Mouse (Mus musculus) layer of hippocampus, adult 9-10 months (tissue): Measurements from ENCODE around the gene Car4.

ENCODE experiments used
- DNase-seq: peaks from one replicate; pipeline ENCODE4 v3.0.0; 2022; ENCODE audit warnings: low spot score

Car4 gene

GRCm38 (mm10) chr11:84959181-84959580 lies 1.6 kb downstream of the Car4 start:
- no peak for DNase-seq

- no peak for DNase-seq
Observed at GRCm38 (mm10) chr11:84959701-84960181, 2.2 kb downstream of the Car4 start.

- no peak for DNase-seq
Observed at GRCm38 (mm10) chr11:84960291-84960690, 2.7 kb downstream of the Car4 start.

- DNase-seq, result no peak
Observed at GRCm38 (mm10) chr11:84960780-84961179, 3.2 kb downstream of the Car4 start.

- no peak for DNase-seq
Observed at GRCm38 (mm10) chr11:84961571-84961970, 4.0 kb downstream of the Car4 start.

GRCm38 (mm10) chr11:84962536-84962935 lies 5.0 kb downstream of the Car4 start:
- DNase-seq, result no peak

- DNase-seq, result no peak
Observed at GRCm38 (mm10) chr11:84963556-84963955, 6.0 kb downstream of the Car4 start.

- DNase-seq, result no peak
Observed at GRCm38 (mm10) chr11:84966696-84967095, 9.1 kb downstream of the Car4 start.

GRCm38 (mm10) chr11:84967113-84967512 lies 9.5 kb downstream of the Car4 start:
- DNase-seq, result no peak

GRCm38 (mm10) chr11:84968309-84968708 lies 10.7 kb downstream of the Car4 start:
- DNase-seq, result no peak

GRCm38 (mm10) chr11:84968775-84969174 lies 11.2 kb downstream of the Car4 start:
- no peak for DNase-seq

GRCm38 (mm10) chr11:84972067-84972466 lies 14.5 kb downstream of the Car4 start:
- no peak for DNase-seq

- no peak for DNase-seq
Observed at GRCm38 (mm10) chr11:84973661-84974060, 16.1 kb downstream of the Car4 start.

- no peak for DNase-seq
Observed at GRCm38 (mm10) chr11:84974582-84974981, 17.0 kb downstream of the Car4 start.

- no peak for DNase-seq
Observed at GRCm38 (mm10) chr11:84976706-84977105, 19.1 kb downstream of the Car4 start.

- DNase-seq, result no peak
Observed at GRCm38 (mm10) chr11:84977385-84977952, 19.9 kb downstream of the Car4 start.

GRCm38 (mm10) chr11:84978113-84978512 lies 20.5 kb downstream of the Car4 start:
- peak; percentile 25 for DNase-seq

- DNase-seq, result no peak
Observed at GRCm38 (mm10) chr11:84979351-84979750, 21.8 kb downstream of the Car4 start.

GRCm38 (mm10) chr11:84980697-84981096 lies 23.1 kb downstream of the Car4 start:
- no peak for DNase-seq

GRCm38 (mm10) chr11:84985421-84985820 lies 27.8 kb downstream of the Car4 start:
- DNase-seq, result no peak

GRCm38 (mm10) chr11:84988341-84988919 lies 30.8 kb downstream of the Car4 start:
- DNase-seq, result no peak

GRCm38 (mm10) chr11:84992996-84993395 lies 35.4 kb downstream of the Car4 start:
- no peak for DNase-seq

GRCm38 (mm10) chr11:84995241-84995640 lies 37.7 kb downstream of the Car4 start:
- no peak for DNase-seq

GRCm38 (mm10) chr11:85003566-85003965 lies 46.0 kb downstream of the Car4 start:
- peak; percentile 64 for DNase-seq
